Mouse (Mus musculus) hindbrain, embryonic 10.5 days (tissue): ENCODE results near the gene Cpne5. TPM values are rescaled to one million over a fixed set of nuclear protein-coding genes. Genes with fewer than 3 reads are reported as not detected.
"Not testable (repeated sequence)": the region's sequence is repeated elsewhere in the genome, so short reads cannot be mapped to it uniquely, and the experiment has no call there.

Source experiments
- DNase-seq: peaks from one replicate; pipeline ENCODE4 v3.0.0-alpha.2; 2017; ENCODE audit warnings: low spot score
- H3K27ac ChIP-seq: fragments of 300-500 bp; sonication (generic); 2 replicates; pipeline ENCODE4 v1.5.1; 2016; ENCODE audit warnings: mild to moderate bottlenecking, moderate library complexity
- H3K27me3 ChIP-seq: fragments of 300-500 bp; sonication (generic); 2 replicates; pipeline ENCODE4 v1.6.1; 2016; ENCODE audit warnings: mild to moderate bottlenecking; ENCODE audit not compliant: poor library complexity, insufficient read depth, severe bottlenecking
- H3K36me3 ChIP-seq: fragments of 300-500 bp; sonication (generic); 2 replicates; pipeline ENCODE4 v1.6.1; 2016; ENCODE audit warnings: mild to moderate bottlenecking, moderate library complexity
- H3K4me1 ChIP-seq: fragments of 300-500 bp; sonication (generic); replicated peaks from 2 replicates; pipeline ENCODE4 v1.6.1; 2016; ENCODE audit warnings: mild to moderate bottlenecking
- H3K4me3 ChIP-seq: fragments of 300-500 bp; sonication (generic); 2 replicates; pipeline ENCODE4 v1.5.1; 2016; ENCODE audit warnings: mild to moderate bottlenecking, moderate library complexity
- H3K9me3 ChIP-seq: fragments of 300-500 bp; sonication (generic); 2 replicates; pipeline ENCODE4 v1.6.1; 2016; ENCODE audit warnings: mild to moderate bottlenecking, moderate library complexity
- WGBS: fragments of 180-500 bp; shearing (Covaris S2); methylation state at CpG from one replicate; pipeline ENCODE4 v1.1.7; 2016; 5-methylcytosine and 5-hydroxymethylcytosine counted together
- polyA plus RNA-seq: library from polyadenylated mRNA; unstranded; fragments of >200 nt; fragmentation: Nextera tagmentation; extraction: Ambion mirVana; gene quantifications from 2 replicates; pipeline ENCODE4 v1.2.1, GENCODE M21; 2016

Gene Cpne5
- polyA plus RNA-seq, 1 experiment from 2014 or later = 3.0 TPM

DNA sequence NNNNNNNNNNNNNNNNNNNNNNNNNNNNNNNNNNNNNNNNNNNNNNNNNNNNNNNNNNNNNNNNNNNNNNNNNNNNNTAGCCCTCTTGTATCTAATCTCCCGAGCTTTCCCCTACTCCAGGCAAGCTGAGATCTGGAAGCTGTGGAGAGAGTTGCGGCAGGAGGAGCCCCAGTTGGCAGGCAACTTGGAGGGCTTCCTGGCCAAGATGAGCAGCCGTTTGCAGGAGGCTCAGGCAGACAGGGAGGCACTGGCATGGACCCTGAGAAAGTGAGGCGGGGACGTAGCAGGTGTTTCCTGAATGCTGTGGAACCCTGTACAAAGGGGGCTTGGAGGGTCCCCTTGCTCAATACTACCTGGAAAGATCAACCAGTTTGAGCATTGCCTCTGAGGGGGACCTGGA, 102.9 kb downstream of the Cpne5 start:
- DNase-seq = no peak

DNA sequence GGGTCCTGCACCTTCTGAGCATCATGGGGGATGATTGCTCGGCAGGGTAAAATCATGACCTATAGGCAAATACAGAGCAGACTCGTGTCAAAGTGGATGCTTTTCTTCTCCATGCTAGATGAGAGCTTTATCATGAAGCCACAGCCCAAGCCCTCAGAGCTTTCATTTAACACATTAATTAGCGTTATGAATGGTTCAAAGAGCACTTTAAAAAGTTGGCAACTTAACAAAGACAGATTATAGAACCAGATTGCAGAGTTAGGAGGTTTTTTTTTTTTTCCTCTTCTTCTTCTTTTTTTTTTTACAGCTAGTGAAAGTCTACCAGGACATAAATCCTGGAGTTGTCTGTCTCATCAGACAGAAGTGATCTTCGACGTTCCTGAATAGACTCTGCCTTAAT, 108.6 kb downstream of the Cpne5 start:
- Histone ChIP-seq H3K4me1 (peaks cover 28% of the 10 kb centered on the region), H3K27ac (no peak overlapping the region), H3K36me3 (no peaks in the 10 kb centered on the region), H3K9me3 (no peaks in the 10 kb centered on the region), H3K27me3 (no peaks in the 10 kb centered on the region), H3K4me3 (no peak overlapping the region)
- DNase-seq = no peak
- 71% methylated on average over 5 of the region's 5 CpGs for WGBS

More for the DNA sequence above, 102.9 kb downstream of the Cpne5 start:
- H3K27me3 ChIP-seq = no peaks in the 10 kb centered on the region
- no peak overlapping the region for H3K4me3 ChIP-seq
- H3K9me3 ChIP-seq = no peaks in the 10 kb centered on the region
- H3K4me1 ChIP-seq = peaks cover 36% of the 10 kb centered on the region
- no peaks in the 10 kb centered on the region for H3K36me3 ChIP-seq
- peak overlapping the region; percentile 29; the same call in 1 of the 2 replicates for H3K27ac ChIP-seq
- WGBS = 79% methylated on average over 5 of the region's 5 CpGs

DNA sequence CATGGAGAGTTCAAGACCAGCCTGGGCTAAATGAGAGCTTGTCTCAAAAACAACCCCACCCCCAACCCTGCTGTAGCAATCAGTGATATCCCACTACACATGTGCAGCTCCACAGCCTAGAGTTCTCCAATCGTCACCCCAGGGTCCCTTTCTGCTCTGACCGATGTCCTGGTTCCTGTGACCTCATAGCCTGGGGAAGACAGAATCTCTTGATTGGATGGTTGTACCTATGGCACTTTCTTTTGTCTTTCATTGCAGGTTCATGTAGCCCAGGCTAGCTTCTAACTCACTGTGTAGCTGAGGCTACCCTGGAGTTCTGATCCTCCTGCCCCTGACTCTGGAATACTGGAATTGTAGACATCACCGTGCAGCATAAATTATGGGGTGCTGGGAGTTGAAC, 111.4 kb downstream of the Cpne5 start:
- DNase-seq = no peak
- no peak overlapping the region for H3K4me3 ChIP-seq
- H3K36me3 ChIP-seq = no peaks in the 10 kb centered on the region
- H3K27ac ChIP-seq = no peak overlapping the region
- no peaks in the 10 kb centered on the region for H3K27me3 ChIP-seq
- WGBS = 96% methylated on average over 3 of the region's 3 CpGs
- H3K4me1 ChIP-seq = peaks cover 12% of the 10 kb centered on the region
- no peaks in the 10 kb centered on the region for H3K9me3 ChIP-seq

DNA sequence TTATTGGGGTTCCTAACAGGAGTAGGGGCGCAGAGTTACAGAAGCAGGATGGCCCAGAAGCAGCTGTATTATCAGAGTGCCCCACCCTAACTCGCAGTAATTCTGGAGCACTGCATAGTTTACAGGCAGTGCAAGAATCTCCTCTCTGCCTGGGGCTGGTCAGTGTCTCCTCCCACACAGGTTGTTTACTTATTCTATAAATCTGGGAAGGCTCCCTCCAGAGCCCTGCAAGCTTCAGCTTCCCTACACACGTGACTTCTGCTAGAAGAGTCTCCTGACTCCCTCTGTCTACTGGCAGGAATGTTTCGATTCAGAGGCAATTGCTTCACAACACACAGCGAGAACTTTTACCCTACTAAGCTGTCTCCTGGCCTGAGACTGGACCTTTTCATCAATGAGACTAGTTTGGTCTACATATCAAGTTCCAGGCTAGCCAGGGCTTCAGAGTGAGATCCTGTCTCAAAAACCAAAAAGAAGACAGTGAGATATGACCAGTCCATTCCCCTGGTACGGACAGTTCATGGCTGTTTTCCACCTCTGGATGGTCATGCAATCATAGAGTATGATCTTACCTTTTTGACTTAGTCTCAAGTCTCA, 114.3 kb downstream of the Cpne5 start:
- DNase-seq = no peak
- Histone ChIP-seq H3K27ac (no peak overlapping the region), H3K4me3 (no peak overlapping the region), H3K9me3 (no peaks in the 10 kb centered on the region), H3K36me3 (no peaks in the 10 kb centered on the region), H3K4me1 (no peaks in the 10 kb centered on the region), H3K27me3 (no peaks in the 10 kb centered on the region)
- WGBS = 76% methylated on average over 6 of the region's 6 CpGs

DNA sequence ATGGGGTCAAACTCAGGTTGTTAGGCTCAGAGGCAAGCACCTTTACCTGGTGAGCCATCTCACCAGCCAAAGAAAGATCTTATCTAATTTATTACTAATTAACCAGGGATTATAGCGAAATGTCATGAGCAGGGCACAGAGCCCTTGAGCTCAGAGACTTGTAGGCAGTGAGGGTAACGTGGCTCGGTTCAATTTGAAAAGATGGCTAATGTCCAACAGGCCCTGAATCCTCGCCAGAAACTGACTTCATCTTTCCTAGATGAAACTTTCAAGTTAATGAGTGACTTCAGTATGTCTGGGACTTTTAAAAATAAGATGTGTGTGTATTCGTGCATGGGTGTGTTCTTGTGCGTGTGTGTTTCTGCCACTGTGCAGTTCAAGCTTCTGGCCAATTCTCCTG, 115.2 kb downstream of the Cpne5 start:
- Histone ChIP-seq H3K4me1 (no peaks in the 10 kb centered on the region), H3K4me3 (no peak overlapping the region), H3K27ac (no peak overlapping the region), H3K27me3 (no peaks in the 10 kb centered on the region), H3K9me3 (no peaks in the 10 kb centered on the region), H3K36me3 (no peaks in the 10 kb centered on the region)
- WGBS = 89% methylated on average over 6 of the region's 6 CpGs
- no peak for DNase-seq

DNA sequence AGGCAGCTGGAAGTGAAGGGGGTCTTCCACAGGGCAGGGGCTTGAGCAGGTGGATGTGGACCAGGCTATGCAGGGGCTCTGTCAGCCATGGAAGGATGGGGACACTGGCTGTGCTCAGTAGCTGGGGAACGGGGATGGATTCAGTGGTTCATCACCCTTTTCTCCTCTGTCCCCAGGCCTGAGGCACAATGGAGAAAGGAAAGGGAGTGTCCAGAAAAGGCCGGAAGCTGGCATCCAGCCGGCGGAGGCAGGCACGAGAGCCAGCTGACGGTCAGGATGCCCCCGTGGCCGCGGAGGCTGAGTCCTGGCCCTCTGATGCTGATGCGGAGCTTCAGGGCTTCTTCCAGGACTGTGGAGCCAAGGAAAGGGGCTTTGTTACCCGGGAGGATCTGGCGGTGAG, 117.3 kb downstream of the Cpne5 start:
- WGBS = 55% methylated on average over 12 of the region's 12 CpGs
- Histone ChIP-seq H3K9me3 (no peaks in the 10 kb centered on the region), H3K36me3 (no peaks in the 10 kb centered on the region), H3K27me3 (no peaks in the 10 kb centered on the region), H3K4me1 (no peaks in the 10 kb centered on the region), H3K4me3 (no peak overlapping the region), H3K27ac (no peak overlapping the region)
- DNase-seq = no peak

DNA sequence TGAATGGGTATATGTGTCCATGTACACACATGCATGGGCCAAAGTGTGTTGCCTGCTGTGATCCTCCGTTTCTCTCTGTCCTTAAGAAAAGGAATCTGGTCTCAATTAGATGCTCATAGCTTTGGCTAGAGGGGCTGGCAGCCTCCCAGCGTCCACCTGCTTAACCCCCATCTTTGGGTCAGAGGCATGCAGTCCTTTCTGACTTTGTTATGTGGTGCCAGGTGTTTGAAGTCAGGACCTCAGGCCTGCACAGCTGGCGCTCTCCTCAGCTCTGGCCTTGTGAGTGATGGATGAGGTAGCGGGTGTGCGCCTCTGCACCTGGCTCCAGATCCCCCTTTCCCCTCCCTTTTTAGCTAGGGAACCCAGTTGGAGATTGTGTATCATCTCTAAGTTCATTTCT, 119.9 kb downstream of the Cpne5 start:
- no peaks in the 10 kb centered on the region for H3K4me1 ChIP-seq
- DNase-seq = no peak
- no peaks in the 10 kb centered on the region for H3K27me3 ChIP-seq
- H3K4me3 ChIP-seq = no peak overlapping the region
- no peak overlapping the region for H3K27ac ChIP-seq
- WGBS = 65% methylated on average over 5 of the region's 5 CpGs
- no peaks in the 10 kb centered on the region for H3K36me3 ChIP-seq
- H3K9me3 ChIP-seq = no peaks in the 10 kb centered on the region

DNA sequence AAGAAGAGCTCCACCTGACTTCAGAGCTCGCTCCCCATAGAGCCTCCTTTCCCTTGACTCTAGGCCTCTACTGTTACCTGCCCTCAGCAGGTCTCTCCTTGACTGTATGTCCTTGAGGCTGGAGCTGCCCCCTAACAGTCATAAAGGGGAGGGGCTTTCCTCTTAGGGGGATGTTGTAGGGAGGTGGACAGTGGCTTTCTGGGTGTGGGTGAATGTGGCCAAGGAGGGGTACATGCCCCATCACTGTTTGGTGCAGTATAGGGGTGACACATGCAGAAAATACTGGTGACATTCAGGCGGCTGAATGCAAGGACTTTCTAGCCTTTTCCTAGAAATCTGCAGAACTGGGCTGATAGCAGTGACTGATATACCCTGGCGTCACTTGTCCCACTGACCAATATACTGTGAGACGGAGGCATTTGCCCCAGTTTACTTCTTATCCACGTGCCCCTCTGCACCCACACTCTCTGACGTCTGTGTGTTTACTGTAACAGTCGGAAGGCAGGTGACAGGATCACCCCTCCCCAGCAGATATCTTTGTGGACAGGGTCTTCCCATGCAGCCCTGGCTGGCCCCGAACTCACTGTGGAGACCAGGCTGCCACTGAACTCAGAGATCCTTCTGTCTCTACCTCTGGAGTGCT, 120.8 kb downstream of the Cpne5 start:
- no peaks in the 10 kb centered on the region for H3K36me3 ChIP-seq
- DNase-seq = no peak
- H3K27me3 ChIP-seq = no peaks in the 10 kb centered on the region
- H3K4me1 ChIP-seq = no peaks in the 10 kb centered on the region
- no peak overlapping the region for H3K27ac ChIP-seq
- WGBS = 83% methylated on average over 8 of the region's 8 CpGs
- 0 out of 2 replicates have a peak, but pooled peaks cover 2% of the 10 kb centered on the region for H3K9me3 ChIP-seq
- no peak overlapping the region for H3K4me3 ChIP-seq

DNA sequence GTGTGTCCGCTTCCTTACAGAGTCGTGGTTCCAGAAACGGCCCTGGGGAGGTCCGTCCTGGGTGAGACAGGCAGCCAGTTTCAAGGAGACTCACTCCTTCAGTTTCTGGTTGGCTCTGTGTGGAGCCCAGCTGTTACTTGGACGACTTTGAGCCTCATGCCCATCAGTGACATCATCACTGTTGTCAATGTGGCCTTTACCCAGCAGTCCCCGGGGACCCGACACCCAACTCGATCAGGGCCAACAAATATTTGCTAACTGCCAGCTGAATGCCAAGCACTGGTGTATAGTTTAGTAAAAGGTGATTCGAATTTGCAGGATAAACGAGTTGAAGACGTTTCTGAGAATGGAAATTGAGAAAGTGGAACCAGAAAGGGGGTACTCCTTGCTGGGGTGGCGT, 121.9 kb downstream of the Cpne5 start:
- WGBS = 78% methylated on average over 12 of the region's 12 CpGs
- no peak for DNase-seq

DNA sequence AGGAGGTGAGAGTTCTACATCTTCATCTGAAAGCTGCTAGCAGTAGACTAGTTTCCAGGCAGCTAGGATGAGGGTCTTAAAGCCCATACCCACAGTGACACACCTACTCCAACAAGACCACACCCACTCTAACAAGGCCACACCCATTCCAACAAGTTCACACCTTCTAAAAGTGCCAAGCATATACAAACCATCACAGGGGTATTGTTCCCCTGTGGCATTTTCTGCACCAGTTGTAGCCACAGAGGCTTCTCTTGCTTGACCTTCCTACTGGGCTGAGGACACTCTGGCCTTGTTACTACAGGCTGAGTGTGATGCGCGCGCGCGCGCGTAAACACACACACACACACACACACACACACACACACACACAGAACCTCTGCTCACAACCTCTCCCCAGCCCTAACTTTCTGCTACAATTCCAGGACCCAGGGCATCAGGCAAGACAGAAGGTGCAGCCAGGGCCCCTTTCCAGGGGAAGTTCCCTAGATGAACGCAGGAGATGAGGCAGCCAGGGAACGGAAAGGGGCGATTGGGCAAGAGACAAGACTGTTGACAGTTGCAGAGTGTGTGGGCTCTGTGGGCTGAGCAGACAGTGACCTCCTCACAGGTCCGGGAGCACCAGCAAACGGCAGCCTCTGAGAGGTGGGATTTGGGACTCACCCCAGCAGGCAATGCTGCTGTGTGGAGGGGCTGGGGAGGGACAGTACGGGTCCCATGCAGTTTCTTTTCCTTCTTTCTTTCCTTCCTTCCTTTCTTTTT, 124.2 kb downstream of the Cpne5 start, which contains the start of gene Rab44:
Gene Rab44 (plus strand): TSS at position 555 of the 762 bp plus-strand sequence.
- Histone ChIP-seq H3K9me3 (0 out of 2 replicates have a peak, but pooled peaks cover 2% of the 10 kb centered on the region), H3K27ac (no peak within 1 kb of the TSS), H3K36me3 (no peaks in the 10 kb centered on the region), H3K4me1 (no peaks in the 10 kb centered on the region), H3K27me3 (no peaks in the 10 kb centered on the region), H3K4me3 (no peak within 1 kb of the TSS)
- no peak for DNase-seq
- WGBS = 92% methylated on average over 13 of the region's 13 CpGs

More for the DNA sequence above, 121.9 kb downstream of the Cpne5 start:
- Histone ChIP-seq H3K36me3 (no peaks in the 10 kb centered on the region), H3K27me3 (no peaks in the 10 kb centered on the region), H3K27ac (no peak overlapping the region; the same call in 1 of the 2 replicates), H3K4me1 (no peaks in the 10 kb centered on the region), H3K9me3 (0 out of 2 replicates have a peak, but pooled peaks cover 2% of the 10 kb centered on the region), H3K4me3 (no peak overlapping the region)

DNA sequence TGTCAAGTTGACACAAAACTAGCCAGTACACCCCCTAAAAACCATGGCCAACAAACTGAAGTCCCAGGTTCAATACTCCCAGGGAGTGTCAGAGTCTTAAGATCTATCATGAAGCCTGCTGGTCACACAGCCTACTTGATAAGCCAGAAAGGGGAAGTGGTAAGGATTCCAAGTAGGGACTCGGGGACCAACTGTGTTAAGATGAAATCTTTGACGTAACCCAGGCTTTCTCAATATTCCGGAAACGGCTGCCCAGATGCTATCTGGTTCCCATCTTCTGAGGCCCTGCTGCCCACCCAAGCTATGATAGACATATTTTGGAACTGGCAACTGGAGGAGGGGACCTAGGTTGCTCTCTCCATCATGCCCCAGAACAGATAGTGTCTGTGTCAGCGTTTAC, 126.6 kb downstream of the Cpne5 start:
- no peaks in the 10 kb centered on the region for H3K4me1 ChIP-seq
- H3K27me3 ChIP-seq = no peaks in the 10 kb centered on the region
- no peak overlapping the region for H3K4me3 ChIP-seq
- 0 out of 2 replicates have a peak, but pooled peaks cover 2% of the 10 kb centered on the region for H3K9me3 ChIP-seq
- no peaks in the 10 kb centered on the region for H3K36me3 ChIP-seq
- 94% methylated on average over 5 of the region's 5 CpGs for WGBS
- no peak for DNase-seq
- no peak overlapping the region for H3K27ac ChIP-seq

DNA sequence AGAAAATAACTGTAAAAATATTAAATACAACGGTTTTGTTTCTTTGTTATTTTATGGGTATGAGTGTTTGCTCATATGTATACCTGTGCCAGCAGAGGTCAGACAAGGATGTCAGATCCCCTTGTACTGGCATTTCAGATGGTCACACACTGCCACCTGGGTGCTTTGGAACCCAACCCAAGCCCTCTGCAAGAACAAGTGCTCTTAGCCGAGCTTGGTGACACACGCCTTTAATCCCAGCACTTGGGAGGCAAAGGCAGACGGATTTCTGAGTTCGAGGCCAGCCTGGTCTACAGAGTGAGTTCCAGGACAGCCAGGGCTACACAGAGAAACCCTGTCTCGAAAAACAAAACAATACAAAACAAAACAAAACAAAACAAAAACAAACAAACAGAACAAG, 127.6 kb downstream of the Cpne5 start:
- not testable (repeated sequence) for H3K4me3 ChIP-seq, H3K27me3 ChIP-seq, H3K36me3 ChIP-seq, DNase-seq, H3K4me1 ChIP-seq, H3K9me3 ChIP-seq, H3K27ac ChIP-seq
- 85% methylated on average over 6 of the region's 6 CpGs for WGBS
